Mouse (Mus musculus): ENCODE measurements at regions not wholly inside any gene's neighbourhood (a gene's known extent, or its start where the extent isn't known, plus 50 kb on each side); places are given as distances from the start of the nearest gene placed in this dataset.
A peak's percentile ranks its signal among the peaks of the same experiment; 100 is the strongest.
"Not testable (repeated sequence)": the region's sequence is repeated elsewhere in the genome, so short reads cannot be mapped to it uniquely, and the experiment has no call there.

GRCm38 (mm10) chr2:166516261-166516660 is 197.4 kb downstream of the Prex1 start:
- Histone ChIP-seq H3K27ac (no peak overlapping the region), H3K9ac (no peak overlapping the region), H3K9me3 (no peaks in the 10 kb centered on the region), H3K4me1 (peaks cover 16% of the 10 kb centered on the region), H3K27me3 (no peaks in the 10 kb centered on the region), H3K4me2 (no peak overlapping the region), H3K4me3 (no peak overlapping the region), H3K36me3 (no peaks in the 10 kb centered on the region)
- WGBS: 51% methylated on average over 1 of the region's 1 CpGs
- ATAC-seq (ENCODE audit: insufficient number of reproducible peaks, insufficient read depth, low FRiP score, low TSS enrichment, low read depth): no peak

GRCm38 (mm10) chr2:166514664-166515063 is 199.0 kb downstream of the Prex1 start:
- no peaks in the 10 kb centered on the region for H3K27me3 ChIP-seq
- ATAC-seq (ENCODE audit: insufficient number of reproducible peaks, insufficient read depth, low FRiP score, low TSS enrichment, low read depth): no peak
- H3K36me3 ChIP-seq: no peaks in the 10 kb centered on the region
- H3K4me2 ChIP-seq: no peak overlapping the region
- 66% methylated on average over 8 of the region's 8 CpGs for WGBS
- no peak overlapping the region for H3K9ac ChIP-seq
- no peaks in the 10 kb centered on the region for H3K9me3 ChIP-seq
- no peak overlapping the region for H3K4me3 ChIP-seq
- H3K4me1 ChIP-seq: peaks cover 22% of the 10 kb centered on the region
- H3K27ac ChIP-seq: no peak overlapping the region

GRCm38 (mm10) chr2:166512488-166512887 is 201.1 kb downstream of the Prex1 start:
- Histone ChIP-seq H3K27me3 (no peaks in the 10 kb centered on the region), H3K27ac (no peak overlapping the region), H3K9ac (no peak overlapping the region), H3K4me2 (no peak overlapping the region), H3K9me3 (no peaks in the 10 kb centered on the region), H3K4me1 (peaks cover 20% of the 10 kb centered on the region), H3K4me3 (no peak overlapping the region), H3K36me3 (no peaks in the 10 kb centered on the region)
- ATAC-seq (ENCODE audit: insufficient number of reproducible peaks, insufficient read depth, low FRiP score, low TSS enrichment, low read depth): no peak
- WGBS: 73% methylated on average over 8 of the region's 8 CpGs

- H3K9ac ChIP-seq; H3K4me3 ChIP-seq; ATAC-seq (ENCODE audit: insufficient number of reproducible peaks, insufficient read depth, low FRiP score, low TSS enrichment, low read depth); H3K4me2 ChIP-seq; H3K27me3 ChIP-seq; H3K9me3 ChIP-seq; H3K27ac ChIP-seq; H3K36me3 ChIP-seq: not testable (repeated sequence)
- H3K4me1 ChIP-seq: peaks cover 16% of the 10 kb centered on the region
- 66% methylated on average over 3 of the region's 3 CpGs for WGBS
These were observed 202.2 kb downstream of the Prex1 start for GRCm38 (mm10) chr2:166511477-166511876.

GRCm38 (mm10) chr2:166510776-166511175 is 202.9 kb downstream of the Prex1 start:
- Histone ChIP-seq H3K36me3 (no peaks in the 10 kb centered on the region), H3K4me1 (peaks cover 19% of the 10 kb centered on the region), H3K4me2 (no peak overlapping the region), H3K9ac (no peak overlapping the region), H3K4me3 (no peak overlapping the region), H3K27me3 (no peaks in the 10 kb centered on the region), H3K27ac (0 out of 2 replicates have a peak overlapping the region, but pooled peaks have one; percentile 7), H3K9me3 (no peaks in the 10 kb centered on the region)
- no peak for ATAC-seq (ENCODE audit: insufficient number of reproducible peaks, insufficient read depth, low FRiP score, low TSS enrichment, low read depth)
- WGBS: 80% methylated on average over 4 of the region's 4 CpGs

- 59% methylated on average over 10 of the region's 10 CpGs for WGBS
- ATAC-seq (ENCODE audit: insufficient number of reproducible peaks, insufficient read depth, low FRiP score, low TSS enrichment, low read depth): no peak
- no peak overlapping the region for H3K4me2 ChIP-seq
- H3K27me3 ChIP-seq: no peaks in the 10 kb centered on the region
- H3K36me3 ChIP-seq: no peaks in the 10 kb centered on the region
- H3K4me3 ChIP-seq: no peak overlapping the region
- H3K27ac ChIP-seq: no peak overlapping the region; the same call in 1 of the 2 replicates
- H3K9me3 ChIP-seq: no peaks in the 10 kb centered on the region
- H3K4me1 ChIP-seq: peaks cover 31% of the 10 kb centered on the region
- H3K9ac ChIP-seq: no peak overlapping the region
These were observed 204.0 kb downstream of the Prex1 start for GRCm38 (mm10) chr2:166509591-166509990.

GRCm38 (mm10) chr2:166508656-166509420 is 204.8 kb downstream of the Prex1 start:
- H3K36me3 ChIP-seq: no peaks in the 10 kb centered on the region
- H3K27ac ChIP-seq: peak overlapping the region; percentile 13; the same call in 1 of the 2 replicates
- H3K4me3 ChIP-seq: no peak overlapping the region
- 80% methylated on average over 8 of the region's 8 CpGs for WGBS
- ATAC-seq (ENCODE audit: insufficient number of reproducible peaks, insufficient read depth, low FRiP score, low TSS enrichment, low read depth): no peak
- peaks cover 38% of the 10 kb centered on the region for H3K4me1 ChIP-seq
- H3K4me2 ChIP-seq: no peak overlapping the region
- H3K9me3 ChIP-seq: no peaks in the 10 kb centered on the region
- no peak overlapping the region for H3K9ac ChIP-seq
- no peaks in the 10 kb centered on the region for H3K27me3 ChIP-seq

- H3K36me3 ChIP-seq: no peaks in the 10 kb centered on the region
- H3K4me3 ChIP-seq: no peak overlapping the region
- H3K27me3 ChIP-seq: no peaks in the 10 kb centered on the region
- H3K4me1 ChIP-seq: peaks cover 42% of the 10 kb centered on the region
- no peak for ATAC-seq (ENCODE audit: insufficient number of reproducible peaks, insufficient read depth, low FRiP score, low TSS enrichment, low read depth)
- no peaks in the 10 kb centered on the region for H3K9me3 ChIP-seq
- 12% methylated on average over 9 of the region's 9 CpGs for WGBS
- H3K4me2 ChIP-seq: no peak overlapping the region
- H3K9ac ChIP-seq: no peak overlapping the region
- H3K27ac ChIP-seq: peak overlapping the region; percentile 81
These were observed 208.3 kb downstream of the Prex1 start for GRCm38 (mm10) chr2:166505309-166505708.

DNA sequence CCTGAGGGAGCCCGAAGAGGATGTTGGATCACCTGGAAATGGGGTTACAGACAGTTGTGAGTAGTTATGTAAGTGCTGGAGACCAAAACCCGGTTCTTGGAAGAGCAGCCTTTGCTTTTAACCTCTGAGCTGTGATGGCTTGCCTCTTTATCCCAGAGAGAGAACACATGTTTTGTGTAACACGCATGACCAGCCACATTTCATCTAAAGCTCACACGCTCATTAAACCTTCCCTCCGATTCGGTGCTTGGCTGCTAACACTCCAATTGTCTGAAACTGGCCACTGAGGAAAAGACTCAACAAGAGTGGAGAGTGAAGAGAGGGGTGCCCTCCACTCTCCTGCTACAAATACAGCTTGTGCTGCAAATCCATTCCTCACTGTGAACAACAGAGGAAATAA is 210.0 kb downstream of the Prex1 start:
- no peak for ATAC-seq (ENCODE audit: insufficient number of reproducible peaks, insufficient read depth, low FRiP score, low TSS enrichment, low read depth)
- Histone ChIP-seq H3K27me3 (no peaks in the 10 kb centered on the region), H3K4me3 (no peak overlapping the region), H3K4me1 (peaks cover 36% of the 10 kb centered on the region), H3K9ac (no peak overlapping the region), H3K36me3 (no peaks in the 10 kb centered on the region), H3K27ac (peak overlapping the region; percentile 81), H3K4me2 (no peak overlapping the region), H3K9me3 (no peaks in the 10 kb centered on the region)
- 36% methylated on average over 6 of the region's 6 CpGs for WGBS

GRCm38 (mm10) chr2:166492895-166493294 is 220.7 kb downstream of the Prex1 start:
- Histone ChIP-seq H3K27me3 (no peaks in the 10 kb centered on the region), H3K9ac (no peak overlapping the region), H3K36me3 (no peaks in the 10 kb centered on the region), H3K4me1 (peaks cover 46% of the 10 kb centered on the region), H3K9me3 (no peaks in the 10 kb centered on the region), H3K4me3 (no peak overlapping the region), H3K4me2 (no peak overlapping the region), H3K27ac (no peak overlapping the region)
- 75% methylated on average over 12 of the region's 12 CpGs for WGBS
- ATAC-seq (ENCODE audit: insufficient number of reproducible peaks, insufficient read depth, low FRiP score, low TSS enrichment, low read depth): no peak

- 61% methylated on average over 12 of the region's 12 CpGs for WGBS
- H3K4me3 ChIP-seq: no peak overlapping the region
- no peak overlapping the region for H3K9ac ChIP-seq
- H3K36me3 ChIP-seq: no peaks in the 10 kb centered on the region
- no peak for ATAC-seq (ENCODE audit: insufficient number of reproducible peaks, insufficient read depth, low FRiP score, low TSS enrichment, low read depth)
- peaks cover 51% of the 10 kb centered on the region for H3K4me1 ChIP-seq
- no peaks in the 10 kb centered on the region for H3K27me3 ChIP-seq
- no peak overlapping the region for H3K27ac ChIP-seq
- no peaks in the 10 kb centered on the region for H3K9me3 ChIP-seq
- H3K4me2 ChIP-seq: no peak overlapping the region
These were observed 221.2 kb downstream of the Prex1 start for GRCm38 (mm10) chr2:166492421-166492820.

DNA sequence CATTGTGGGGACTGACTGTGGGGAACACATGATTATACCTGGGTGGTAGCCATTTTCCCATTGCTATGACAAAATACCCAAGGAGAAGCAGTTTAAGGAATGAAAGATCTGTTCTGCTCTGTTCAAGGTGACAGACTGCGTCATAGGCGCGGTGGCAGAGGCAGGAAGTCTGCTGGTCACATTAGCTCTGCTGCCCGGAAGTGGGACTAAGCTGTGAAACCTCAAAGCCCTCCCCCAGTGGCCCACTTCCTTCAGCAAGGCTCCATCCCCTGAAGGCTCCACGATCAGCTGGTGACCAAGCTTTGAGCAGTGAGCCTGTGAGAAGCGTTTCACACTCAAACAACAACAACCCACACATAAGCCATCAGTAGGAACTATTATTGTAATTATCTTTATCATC is 221.8 kb downstream of the Prex1 start:
- no peaks in the 10 kb centered on the region for H3K27me3 ChIP-seq
- no peak overlapping the region for H3K9ac ChIP-seq
- no peaks in the 10 kb centered on the region for H3K9me3 ChIP-seq
- H3K4me2 ChIP-seq: no peak overlapping the region
- no peaks in the 10 kb centered on the region for H3K36me3 ChIP-seq
- WGBS: 65% methylated on average over 6 of the region's 6 CpGs
- no peak overlapping the region for H3K27ac ChIP-seq
- H3K4me1 ChIP-seq: peaks cover 57% of the 10 kb centered on the region
- no peak overlapping the region for H3K4me3 ChIP-seq
- ATAC-seq (ENCODE audit: insufficient number of reproducible peaks, insufficient read depth, low FRiP score, low TSS enrichment, low read depth): no peak

Measured in embryonic facial prominence, embryonic 13.5 days (tissue).